Mouse (Mus musculus) myocyte (in vitro differentiated cells): ENCODE results near the gene Naa30. TPM values are rescaled to one million over a fixed set of nuclear protein-coding genes. Genes with fewer than 3 reads are reported as not detected.

Experiments
- H3K27me3 ChIP-seq: one replicate; pipeline ENCODE4 v1.6.1; 2011; ENCODE audit not compliant: control insufficient read depth, insufficient read depth, insufficient read length
- H3K36me3 ChIP-seq: one replicate; pipeline ENCODE4 v1.6.1; 2011; ENCODE audit not compliant: control insufficient read depth, insufficient read depth
- H3K4me2 ChIP-seq: one replicate; pipeline ENCODE4 v1.6.1; 2011; ENCODE audit warnings: low read depth, control low read depth
- H3K4me3 ChIP-seq: one replicate; pipeline ENCODE4 v1.5.1; 2011; ENCODE audit warnings: mild to moderate bottlenecking, control low read depth, moderate library complexity
- H3K79me2 ChIP-seq: one replicate; pipeline ENCODE4 v1.6.1; 2011; ENCODE audit not compliant: control insufficient read depth, insufficient read depth
- H3ac ChIP-seq: one replicate; pipeline ENCODE4 v1.6.1; 2011; ENCODE audit not compliant: control insufficient read depth, insufficient read length
- CEBPB ChIP-seq: IDR thresholded peaks from 2 replicates; pipeline ENCODE4 v1.6.1; 2011; ENCODE audit warnings: mild to moderate bottlenecking, moderate library complexity; ENCODE audit not compliant: poor library complexity, insufficient read depth, severe bottlenecking
- E2F4 ChIP-seq: IDR thresholded peaks from one replicate; pipeline ENCODE4 v1.6.1; 2011; ENCODE audit warnings: mild to moderate bottlenecking, control low read depth, moderate library complexity; ENCODE audit not compliant: insufficient read depth
- MAX ChIP-seq: IDR thresholded peaks from one replicate; pipeline ENCODE4 v1.6.1; 2011; ENCODE audit warnings: low read depth, mild to moderate bottlenecking, control low read depth
- MYOD1 ChIP-seq, 3 experiments: IDR thresholded peaks; one replicate each; pipeline ENCODE4 v1.6.1; 2011; ENCODE audit warnings: control low read depth in 2 of 3, low read depth in 2 of 3, mild to moderate bottlenecking in 2 of 3, moderate library complexity in 1 of 3; ENCODE audit not compliant: insufficient read length in 2 of 3, control insufficient read depth in 1 of 3
- MYOG ChIP-seq, 3 experiments: IDR thresholded peaks; one replicate each; pipeline ENCODE4 v1.6.1; 2011; ENCODE audit warnings: control low read depth in 2 of 3, low read depth in 2 of 3, mild to moderate bottlenecking in 2 of 3; ENCODE audit not compliant: insufficient read length in 2 of 3, control insufficient read depth in 1 of 3, insufficient read depth in 1 of 3
- POLR2A ChIP-seq: IDR thresholded peaks from one replicate; pipeline ENCODE4 v1.6.1; 2011; ENCODE audit warnings: low read depth, mild to moderate bottlenecking, control low read depth, moderate library complexity; ENCODE audit not compliant: insufficient read length
- POLR2AphosphoS2 ChIP-seq: IDR thresholded peaks from one replicate; pipeline ENCODE4 v1.6.1; 2011; ENCODE audit warnings: low read depth, control low read depth; ENCODE audit not compliant: insufficient read length
- REST ChIP-seq: IDR thresholded peaks from one replicate; pipeline ENCODE4 v1.6.1; 2011; ENCODE audit warnings: mild to moderate bottlenecking, control low read depth, moderate library complexity; ENCODE audit not compliant: insufficient read depth, insufficient read length
- SRF ChIP-seq: IDR thresholded peaks from one replicate; pipeline ENCODE4 v1.6.1; 2011; ENCODE audit warnings: low read depth; ENCODE audit not compliant: control insufficient read depth, insufficient read length
- TCF12 ChIP-seq: IDR thresholded peaks from one replicate; pipeline ENCODE4 v1.6.1; 2011; ENCODE audit warnings: mild to moderate bottlenecking, control low read depth; ENCODE audit not compliant: poor library complexity, insufficient read depth, severe bottlenecking
- TCF3 ChIP-seq: IDR thresholded peaks from one replicate; pipeline ENCODE4 v1.6.1; 2011; ENCODE audit warnings: low read depth, control low read depth; ENCODE audit not compliant: insufficient read length
- USF1 ChIP-seq: IDR thresholded peaks from one replicate; pipeline ENCODE4 v1.6.1; 2011; ENCODE audit warnings: low read depth, mild to moderate bottlenecking, control low read depth, moderate library complexity
- polyA plus RNA-seq: library from polyadenylated mRNA; unstranded; fragments of >200 nt; fragmentation: generic; extraction: Trizol; gene quantifications from one replicate; pipeline ENCODE4 v1.2.1, GENCODE M21; 2012; ENCODE audit warnings: missing spikeins

Naa30 gene
- polyA plus RNA-seq, 1 experiment: 7.2 TPM

DNA sequence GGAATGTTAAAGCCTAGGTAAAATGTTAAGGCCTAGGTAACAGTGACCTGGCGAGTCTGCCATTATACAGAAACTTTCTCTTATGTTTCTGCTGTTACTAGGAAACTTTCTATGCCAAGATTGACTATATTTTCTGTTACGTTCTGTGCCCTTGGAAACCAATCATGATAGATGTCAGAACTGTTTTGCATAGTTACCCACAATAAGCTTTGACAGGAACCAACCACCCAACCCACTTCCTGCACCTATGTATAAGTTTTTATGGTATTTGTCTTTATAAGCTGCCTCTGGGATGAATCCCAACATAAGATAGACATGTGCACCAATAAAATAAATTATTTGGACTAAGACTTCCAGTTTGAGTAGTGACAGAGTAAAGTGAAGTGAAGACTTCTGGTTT is 49.7 kb downstream of the Naa30 start:
- no peaks in the 10 kb centered on the region for H3K79me2 ChIP-seq
- no peak overlapping the region for H3ac ChIP-seq
- no peak overlapping the region for H3K4me3 ChIP-seq
- H3K36me3 ChIP-seq: no peaks in the 10 kb centered on the region
- H3K4me2 ChIP-seq: no peak overlapping the region
- TF ChIP-seq USF1 (no peak), REST (no peak), TCF3 (no peak), CEBPB (no peak), E2F4 (no peak), MYOD1 (IDR thresholded peaks at IDR 0.05; ENCODE audit: control insufficient read depth in 1 of 3, insufficient read length in 2 of 3, low read depth in 2 of 3) (no peak), MAX (no peak), POLR2AphosphoS2 (no peak), SRF (no peak), TCF12 (no peak), POLR2A (no peak), MYOG (IDR thresholded peaks at IDR 0.05; ENCODE audit: control insufficient read depth in 1 of 3, insufficient read depth in 1 of 3, insufficient read length in 2 of 3, low read depth in 2 of 3) (no peak)
- H3K27me3 ChIP-seq: no peaks in the 10 kb centered on the region

DNA sequence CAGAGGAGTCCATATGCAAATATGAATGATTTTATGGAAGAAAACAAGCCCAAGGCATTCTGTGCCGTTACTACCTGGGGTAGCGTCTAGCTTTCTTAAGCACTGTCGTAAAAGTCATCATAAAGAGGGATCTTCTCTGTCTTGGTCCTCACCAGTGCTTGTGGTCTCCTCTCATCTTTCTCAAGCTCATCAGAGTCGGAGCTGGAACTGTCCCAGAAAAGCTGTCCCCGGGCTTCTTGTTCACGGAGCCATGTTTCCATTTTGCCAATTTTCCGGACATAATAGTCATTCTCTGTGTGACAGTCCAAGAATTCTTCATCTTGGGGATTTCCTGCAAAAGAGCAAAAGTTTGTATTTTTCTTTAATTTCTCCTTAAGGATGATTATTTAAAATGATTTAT is 54.4 kb downstream of the Naa30 start:
- TF ChIP-seq E2F4: no peak
- no peak for TF ChIP-seq REST
- no peak for TF ChIP-seq MAX
- no peak for TF ChIP-seq POLR2AphosphoS2
- TF ChIP-seq TCF3: no peak
- no peak for TF ChIP-seq MYOD1 (IDR thresholded peaks at IDR 0.05; ENCODE audit: control insufficient read depth in 1 of 3, insufficient read length in 2 of 3, low read depth in 2 of 3)
- no peak for TF ChIP-seq POLR2A
- Histone ChIP-seq H3ac (no peak overlapping the region), H3K27me3 (no peaks in the 10 kb centered on the region), H3K36me3 (no peaks in the 10 kb centered on the region), H3K4me3 (no peak overlapping the region), H3K79me2 (no peaks in the 10 kb centered on the region), H3K4me2 (no peak overlapping the region)

DNA sequence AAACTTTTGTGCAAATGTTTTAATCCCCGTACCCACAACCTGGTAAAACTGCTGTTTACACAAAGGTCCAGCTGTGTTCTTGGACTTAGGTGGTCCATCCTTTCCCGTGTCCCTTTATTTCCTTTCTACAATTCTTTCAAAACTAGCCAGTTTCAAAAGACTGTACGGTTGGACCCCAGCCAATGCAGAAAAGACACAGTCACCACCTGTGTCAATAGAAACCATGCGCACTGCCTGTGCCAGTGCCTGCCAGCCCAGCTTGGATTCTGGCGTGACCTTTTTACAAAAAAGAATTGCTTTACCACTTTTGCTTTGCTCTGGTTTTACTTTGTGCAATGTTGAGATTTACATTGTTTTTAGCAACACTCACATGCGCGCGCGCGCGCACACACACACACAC is 55.0 kb downstream of the Naa30 start:
- Histone ChIP-seq H3K4me3 (no peak overlapping the region), H3K27me3 (no peaks in the 10 kb centered on the region), H3ac (no peak overlapping the region), H3K36me3 (no peaks in the 10 kb centered on the region), H3K4me2 (no peak overlapping the region), H3K79me2 (no peaks in the 10 kb centered on the region)
- TF ChIP-seq USF1 (no peak), POLR2AphosphoS2 (no peak)

DNA sequence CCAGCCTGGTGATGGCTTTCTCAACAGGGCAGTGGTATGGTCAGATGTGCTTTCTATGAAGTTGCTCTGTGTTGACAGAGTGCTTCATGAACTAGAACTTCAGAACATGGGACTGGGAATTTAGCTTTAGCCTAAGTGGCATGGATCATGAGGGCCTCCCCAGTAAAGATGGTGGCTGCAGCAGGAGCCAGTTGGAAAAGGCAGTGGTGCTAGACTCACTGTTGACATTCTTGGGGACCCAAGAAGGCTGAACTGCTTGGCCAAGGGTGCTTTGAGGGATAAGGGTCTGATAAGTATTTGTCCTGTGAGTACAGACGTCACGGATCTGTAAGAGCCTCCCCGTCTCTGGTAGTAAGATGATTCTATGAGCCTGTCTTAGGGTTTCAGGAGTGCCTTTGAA is 59.8 kb downstream of the Naa30 start:
- Histone ChIP-seq H3K4me3 (no peak overlapping the region), H3K4me2 (no peak overlapping the region), H3K79me2 (no peaks in the 10 kb centered on the region), H3ac (no peak overlapping the region), H3K27me3 (no peaks in the 10 kb centered on the region), H3K36me3 (no peaks in the 10 kb centered on the region)
- TF ChIP-seq MYOG (IDR thresholded peaks at IDR 0.05; ENCODE audit: control insufficient read depth in 1 of 3, insufficient read depth in 1 of 3, insufficient read length in 2 of 3, low read depth in 2 of 3): no peak
- TF ChIP-seq MAX: no peak
- no peak for TF ChIP-seq MYOD1 (IDR thresholded peaks at IDR 0.05; ENCODE audit: control insufficient read depth in 1 of 3, insufficient read length in 2 of 3, low read depth in 2 of 3)
- TF ChIP-seq POLR2A: no peak
- TF ChIP-seq TCF12: no peak
- TF ChIP-seq E2F4: no peak
- no peak for TF ChIP-seq TCF3
- TF ChIP-seq POLR2AphosphoS2: no peak
- TF ChIP-seq SRF: no peak
- no peak for TF ChIP-seq REST

DNA sequence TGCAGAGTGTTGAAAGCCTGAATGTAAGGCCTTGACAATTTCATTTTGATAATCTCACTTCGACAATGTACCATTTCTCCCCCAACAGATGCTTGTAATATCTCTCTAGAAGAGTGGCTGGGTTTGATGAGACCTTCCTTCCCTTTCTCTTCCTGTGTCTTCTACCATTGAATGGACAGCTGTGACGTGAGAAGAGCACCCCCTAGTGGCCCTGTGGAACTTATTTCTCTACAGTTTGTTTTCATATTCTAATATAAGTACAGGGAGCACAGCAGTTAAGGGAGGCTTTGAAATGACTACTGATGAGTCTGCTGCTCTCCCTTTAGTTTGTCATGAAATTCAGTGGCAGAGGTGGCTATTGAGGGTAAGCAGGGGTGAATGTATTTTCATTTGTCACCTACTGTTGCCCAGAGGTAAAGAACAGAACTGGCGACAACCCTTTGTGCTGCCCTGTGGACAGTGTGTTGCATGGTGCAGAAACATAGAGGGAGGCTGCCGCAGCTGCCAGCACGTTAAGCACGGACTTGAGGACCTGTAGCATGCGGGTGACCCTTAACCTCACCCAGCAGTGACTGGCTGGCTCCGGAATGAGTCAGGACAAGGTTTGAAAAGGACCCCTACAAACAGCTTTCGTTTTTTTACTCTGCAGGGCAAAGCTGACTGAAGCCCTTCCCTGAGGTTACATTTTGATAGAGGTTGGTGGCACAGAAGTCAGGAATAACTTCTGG is 62.9 kb downstream of the Naa30 start:
- TF ChIP-seq USF1: no peak
- no peak for TF ChIP-seq REST
- Histone ChIP-seq H3K4me3 (no peak overlapping the region), H3ac (no peak overlapping the region), H3K4me2 (peak overlapping the region; percentile 9), H3K79me2 (no peaks in the 10 kb centered on the region), H3K36me3 (no peaks in the 10 kb centered on the region), H3K27me3 (no peaks in the 10 kb centered on the region)
